Mouse (Mus musculus) kidney, adult 8-10 months (tissue): Measurements from ENCODE around the gene 2610301B20Rik.
"Not testable (repeated sequence)": the region's sequence is repeated elsewhere in the genome, so short reads cannot be mapped to it uniquely, and the experiment has no call there.

Source experiments
- DNase-seq, 2 experiments: peaks; one replicate each; pipeline ENCODE4 v3.0.0; 2022

The 2610301B20Rik gene

GRCm38 (mm10) chr4:10873920-10874665 lies at the start of gene 2610301B20Rik:
2610301B20Rik (plus strand) TSS chr4:10874498.
- peak; percentile 85 to 90 for DNase-seq

- DNase-seq = no peak
These were observed 41.0 kb upstream of the 2610301B20Rik start for GRCm38 (mm10) chr4:10833273-10833672.

DNA sequence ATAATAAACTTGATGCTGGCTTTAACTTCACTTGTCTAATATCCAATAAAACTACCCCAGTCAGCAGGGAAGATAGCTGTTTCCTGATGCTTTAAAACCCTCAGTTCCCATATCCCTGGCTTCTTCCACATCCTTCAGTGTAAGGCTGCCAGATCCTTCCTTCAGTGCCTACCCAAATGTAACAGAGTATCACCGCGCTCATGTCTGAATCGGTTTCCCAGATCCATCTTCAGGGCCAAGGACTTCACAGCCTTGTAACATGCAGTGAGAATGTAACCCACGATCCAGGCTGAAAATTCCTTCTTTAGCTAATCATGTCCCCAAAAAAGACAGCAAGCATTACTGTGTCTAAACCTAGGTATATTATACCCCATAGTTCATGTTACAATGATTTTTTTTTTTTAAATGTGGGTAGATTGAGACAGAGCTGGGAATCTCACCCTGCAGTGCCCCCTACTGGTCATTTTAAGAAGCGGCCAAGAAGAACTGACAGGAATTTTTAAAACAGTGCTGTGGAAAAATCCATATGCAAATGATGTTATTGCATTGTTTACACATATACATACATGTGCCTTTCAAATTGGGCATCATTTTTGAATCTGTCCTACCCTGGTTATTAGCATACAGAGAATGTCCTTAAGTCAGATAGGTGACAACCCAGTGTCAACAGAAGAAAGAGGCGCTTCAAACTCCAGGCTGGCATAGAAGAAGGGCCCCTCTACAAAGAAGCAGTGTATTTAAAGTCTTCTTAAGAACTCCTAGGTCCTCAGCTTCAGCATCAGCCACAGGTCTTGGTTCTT lies 38.8 kb upstream of the 2610301B20Rik start:
- DNase-seq = peak in 1 of 2 experiments; percentile 27

DNA sequence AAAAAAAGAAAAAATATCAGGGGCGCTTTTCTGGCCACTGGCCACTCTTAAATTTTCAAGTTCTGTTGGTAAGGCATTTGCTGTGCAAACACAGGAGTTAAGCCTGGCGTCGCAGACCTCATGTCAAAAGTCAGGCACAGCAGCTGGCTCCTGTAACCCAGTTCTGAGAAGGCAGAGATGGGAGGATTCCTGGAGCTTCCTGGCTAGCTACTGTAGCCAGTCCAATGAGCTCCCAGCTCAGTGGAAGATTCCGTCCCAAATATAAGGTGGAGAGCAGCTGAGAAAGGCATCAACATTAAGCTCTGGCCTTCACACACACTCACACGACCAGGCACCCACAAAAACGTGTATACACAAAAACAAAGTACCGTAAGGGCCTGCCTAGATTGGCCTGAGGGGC lies 28.4 kb upstream of the 2610301B20Rik start:
- no peak for DNase-seq

DNA sequence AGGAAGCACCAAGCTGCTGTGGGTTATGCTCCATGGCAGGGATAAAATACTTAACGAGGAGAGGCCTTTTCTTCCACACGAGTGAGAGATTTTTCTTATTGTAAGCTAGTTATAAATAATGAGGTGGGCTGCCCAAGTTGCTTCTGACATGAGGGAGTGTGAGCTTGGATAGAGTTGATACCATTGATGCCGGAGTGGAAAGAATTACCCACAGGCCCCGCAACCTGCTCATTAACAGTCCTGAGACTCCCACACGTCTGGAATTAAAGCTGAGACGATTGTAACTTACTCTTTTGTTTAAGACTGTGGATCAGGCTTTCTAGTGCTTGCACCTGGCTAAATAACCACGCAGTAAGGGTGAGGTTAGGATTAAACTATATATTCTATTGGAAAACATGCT lies 24.5 kb upstream of the 2610301B20Rik start:
- DNase-seq = no peak

DNA sequence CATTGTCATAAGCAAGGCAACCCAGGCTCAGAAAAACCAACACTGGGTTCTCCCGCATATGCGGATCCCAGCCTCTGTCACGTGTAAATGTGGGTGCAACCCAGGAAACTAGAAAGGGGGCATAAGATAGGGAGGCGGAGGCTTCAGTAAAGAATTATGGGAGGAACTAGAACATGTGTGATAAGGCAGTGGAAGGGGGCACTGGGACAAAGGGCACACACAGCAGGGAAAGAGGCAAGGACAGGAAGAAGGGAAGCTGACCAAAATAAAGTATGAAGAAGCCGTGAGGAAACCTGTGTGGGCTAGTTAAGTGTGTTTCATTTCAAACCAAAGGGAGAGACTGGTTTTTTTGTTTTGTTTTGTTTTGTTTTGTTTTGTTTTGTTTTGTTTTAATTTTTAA lies 23.3 kb upstream of the 2610301B20Rik start:
- DNase-seq = no peak

GRCm38 (mm10) chr4:10859174-10859573 lies 15.1 kb upstream of the 2610301B20Rik start:
- DNase-seq = no peak

- peak in 1 of 2 experiments; percentile 7 for DNase-seq
These were observed 14.3 kb upstream of the 2610301B20Rik start for GRCm38 (mm10) chr4:10859911-10860581.

DNA sequence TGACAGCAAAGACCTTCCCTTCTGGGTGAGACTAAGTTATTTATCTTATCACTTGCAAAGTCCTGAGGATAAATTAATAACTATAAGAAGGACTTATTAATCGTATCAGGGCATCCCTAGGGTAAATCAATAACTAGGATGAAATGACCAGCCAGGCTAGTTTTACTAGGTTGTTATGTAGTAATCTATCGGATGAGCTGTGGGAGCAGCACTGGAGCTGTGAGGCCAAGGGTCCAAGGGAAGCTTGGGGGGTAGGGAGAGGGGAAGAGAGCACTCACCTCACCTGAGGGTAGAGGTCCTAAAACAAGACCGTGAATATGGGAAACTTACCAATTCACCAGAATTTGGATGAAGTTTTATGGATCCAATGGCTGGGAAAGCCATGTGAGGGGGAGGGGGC lies 13.5 kb upstream of the 2610301B20Rik start:
- DNase-seq = no peak

GRCm38 (mm10) chr4:10862882-10863281 lies 11.4 kb upstream of the 2610301B20Rik start:
- DNase-seq = not testable (repeated sequence)

DNA sequence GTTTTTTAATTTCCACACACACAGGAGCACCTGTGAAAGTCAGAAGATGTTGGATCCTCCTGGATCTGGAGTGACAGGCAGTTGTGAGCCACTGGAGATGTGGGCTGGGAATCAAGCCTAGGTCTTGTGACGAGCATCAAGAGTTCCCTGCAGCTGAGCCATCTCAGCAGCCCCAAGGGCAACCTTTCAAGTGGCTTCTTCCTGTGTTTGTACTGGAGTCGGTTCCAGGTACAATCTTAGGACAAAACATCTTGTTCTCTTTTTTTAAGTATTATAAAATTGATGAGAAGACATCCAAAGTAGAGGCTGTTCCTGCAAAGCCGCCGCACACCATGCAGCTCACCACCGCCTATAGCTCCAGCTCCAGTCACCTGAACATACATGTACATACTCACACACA lies 2.1 kb upstream of the 2610301B20Rik start:
- no peak for DNase-seq

GRCm38 (mm10) chr4:10872685-10873539 lies 1.4 kb upstream of the 2610301B20Rik start:
- no peak for DNase-seq

GRCm38 (mm10) chr4:10873549-10873919 lies 764 bp upstream of the 2610301B20Rik start:
- no peak for DNase-seq

GRCm38 (mm10) chr4:10874718-10875121 lies 422 bp downstream of the 2610301B20Rik start:
- peak in 1 of 2 experiments; percentile 45 for DNase-seq

GRCm38 (mm10) chr4:10875407-10875806 lies 1.1 kb downstream of the 2610301B20Rik start:
- DNase-seq = peak; percentile 11 to 20

DNA sequence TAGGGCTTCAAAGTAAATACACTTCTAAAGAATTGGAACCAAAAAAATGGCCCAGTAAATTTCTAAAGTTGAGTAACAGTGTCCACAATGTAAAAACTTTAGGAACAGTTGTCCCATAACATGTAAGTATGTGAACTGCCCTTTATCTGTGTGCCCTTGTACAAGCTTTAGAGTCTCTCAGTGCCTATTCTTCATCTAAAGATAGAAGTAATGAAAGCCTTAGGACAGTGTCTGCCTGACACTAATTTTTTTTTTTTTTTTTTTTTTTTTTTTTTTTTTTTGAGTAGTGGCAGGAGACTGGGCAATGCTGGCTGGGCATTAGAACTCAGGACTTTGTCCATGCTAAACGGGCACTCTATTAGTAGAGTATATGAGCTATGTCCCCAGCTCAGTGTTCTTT lies 2.8 kb downstream of the 2610301B20Rik start:
- no peak for DNase-seq

DNA sequence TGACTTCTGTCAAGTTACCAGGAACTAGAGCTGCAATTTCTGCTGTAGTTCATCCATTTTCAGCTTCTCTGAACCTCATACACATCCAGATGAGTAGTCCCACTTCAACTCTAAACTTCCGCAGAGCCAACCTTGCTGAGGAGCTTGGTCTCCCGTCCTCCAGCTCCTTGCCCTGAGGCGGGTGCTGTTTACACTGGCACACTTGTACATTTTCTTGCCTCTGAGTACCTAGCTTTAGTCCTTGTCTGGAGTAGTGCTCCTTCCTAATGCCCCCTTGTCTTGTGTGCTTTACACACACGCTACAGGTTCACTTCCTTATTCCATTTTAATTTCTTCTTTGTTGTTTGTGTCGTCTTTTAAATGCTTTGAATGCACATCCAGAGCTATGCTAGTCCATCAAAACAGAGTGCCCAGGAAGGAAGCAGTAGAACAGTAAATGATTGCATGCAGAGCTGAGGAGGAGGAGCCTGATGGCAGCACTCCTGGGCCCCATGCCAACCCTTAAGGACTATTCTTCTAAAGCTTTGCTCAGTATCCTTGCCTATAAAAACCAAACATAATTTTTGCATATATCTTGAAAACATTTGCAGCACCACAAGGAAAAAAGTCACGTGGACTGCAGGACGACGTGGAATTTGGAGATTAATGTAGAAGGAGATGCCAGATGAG lies 9.6 kb downstream of the 2610301B20Rik start:
- no peak for DNase-seq

DNA sequence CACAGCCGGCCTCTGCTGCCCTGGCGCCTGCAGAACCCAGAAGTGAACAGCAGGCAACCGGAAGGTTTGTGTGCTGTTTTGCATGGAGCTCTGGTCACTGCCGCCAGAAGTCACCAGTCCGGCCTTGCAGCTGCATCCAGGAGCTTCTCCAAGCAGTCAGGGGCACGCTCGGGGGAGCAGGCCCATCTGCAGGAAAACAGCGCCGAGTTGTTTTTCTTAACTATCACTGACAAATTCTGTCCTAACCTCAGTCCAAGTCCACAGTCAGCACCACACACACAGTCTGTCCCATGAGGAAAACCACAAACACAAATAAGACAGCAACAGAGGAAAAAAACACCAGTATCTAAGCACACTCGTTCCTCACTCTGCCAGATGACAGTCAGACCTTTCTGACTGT lies 14.5 kb downstream of the 2610301B20Rik start:
- no peak for DNase-seq

DNA sequence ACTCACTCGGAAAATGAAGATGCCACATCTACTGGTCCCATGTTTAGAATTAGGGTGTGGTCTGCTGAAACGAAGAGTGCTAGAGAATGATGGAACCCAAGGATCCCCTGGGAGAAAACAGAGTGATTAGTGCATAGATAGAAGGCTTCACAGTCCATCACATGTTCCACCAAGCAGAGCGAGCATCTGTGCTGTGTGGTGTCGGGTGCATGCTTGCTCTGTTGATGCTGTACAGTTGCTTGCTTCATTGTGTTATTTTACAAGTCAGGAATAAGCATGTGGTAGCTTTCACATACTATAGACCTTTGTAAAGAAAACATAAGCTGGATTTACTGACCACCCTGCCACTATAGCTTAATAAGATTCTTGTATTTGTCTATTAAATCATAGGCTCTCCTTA lies 22.0 kb downstream of the 2610301B20Rik start:
- no peak for DNase-seq

GRCm38 (mm10) chr4:10896859-10897258 lies 22.6 kb downstream of the 2610301B20Rik start:
- no peak for DNase-seq

DNA sequence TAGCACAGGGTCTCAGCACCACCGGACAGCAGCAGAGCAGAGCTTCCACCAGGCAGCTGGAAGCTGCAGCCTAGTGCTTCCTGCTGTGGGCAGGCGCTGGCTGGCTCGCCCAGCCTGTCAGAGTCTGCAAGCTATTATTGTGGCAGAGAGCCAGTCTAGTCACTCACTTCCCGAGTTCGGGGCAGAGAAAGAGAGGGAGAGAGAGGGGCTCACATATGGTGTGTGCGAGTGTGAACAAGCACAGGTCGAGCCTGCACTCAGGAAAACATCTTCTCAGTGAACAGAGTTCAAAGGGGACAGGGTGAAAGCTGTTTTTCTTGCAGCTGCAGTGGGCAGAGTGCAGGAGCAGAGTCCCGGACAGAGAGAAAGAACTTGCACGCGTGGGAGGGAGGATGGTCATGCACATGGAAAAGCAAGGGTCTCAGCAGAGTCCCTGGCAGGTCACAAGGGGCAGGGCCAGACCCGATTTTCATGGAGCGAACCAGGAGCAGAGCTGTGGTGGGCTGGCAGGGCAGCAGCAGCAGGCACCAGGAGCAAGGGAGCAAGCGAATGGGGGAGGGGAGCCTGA lies 31.0 kb downstream of the 2610301B20Rik start:
- DNase-seq = no peak

- peak; percentile 63 to 68 for DNase-seq
These were observed 37.1 kb downstream of the 2610301B20Rik start for GRCm38 (mm10) chr4:10911417-10911816.
